Mouse (Mus musculus): ENCODE data around the gene Fbxw10.

Fbxw10 gene

GRCm38 (mm10) chr11:62903871-62904495 lies 57.1 kb downstream of the Fbxw10 start:
- intact Hi-C loops (cut with DNase I): no loop called here

GRCm38 (mm10) chr11:62909720-62910306 lies 62.9 kb downstream of the Fbxw10 start:
- intact Hi-C loops (cut with DNase I): no loop called here

- intact Hi-C loops (cut with DNase I): no loop called here
These were observed 64.5 kb downstream of the Fbxw10 start for GRCm38 (mm10) chr11:62911362-62911761.

DNA sequence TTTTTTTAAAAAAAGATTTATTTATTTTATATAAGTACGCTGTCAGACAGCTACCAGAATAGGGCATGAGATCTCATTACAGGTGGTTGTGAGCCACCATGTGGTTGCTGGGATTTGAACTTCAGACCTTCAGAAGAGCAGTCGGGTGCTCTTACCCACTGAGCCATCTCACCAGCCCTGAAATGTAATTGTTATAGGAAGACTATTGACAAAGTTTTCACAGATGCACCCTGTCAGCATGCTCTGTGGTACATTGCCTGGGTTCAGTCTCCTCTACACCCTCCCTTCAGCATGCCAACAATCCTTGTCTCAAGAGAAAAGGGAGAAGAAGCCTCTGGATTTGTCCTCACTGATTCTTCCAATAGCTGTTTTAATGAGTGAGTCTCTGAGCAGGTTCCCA lies 66.3 kb downstream of the Fbxw10 start:
- intact Hi-C loops (cut with DNase I): no loop called here

DNA sequence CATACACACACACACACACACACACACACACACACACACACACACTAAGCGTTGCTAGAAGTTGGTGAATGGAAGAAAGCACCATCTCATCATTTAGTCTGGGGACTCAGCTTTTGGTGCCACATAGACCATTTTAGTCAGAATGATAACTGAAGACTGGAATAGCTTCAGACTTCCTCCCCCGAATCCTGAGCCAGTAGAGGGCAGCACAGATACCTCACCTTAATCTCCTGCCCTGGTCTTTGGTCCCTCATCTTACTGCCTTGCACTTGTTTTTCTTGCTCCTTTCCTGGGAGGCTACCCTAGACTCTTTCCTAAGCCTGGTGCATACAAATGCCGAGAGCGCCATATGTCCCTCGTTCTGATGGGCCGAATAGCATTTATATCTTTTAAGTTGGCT lies 67.7 kb downstream of the Fbxw10 start:
- intact Hi-C loops (cut with DNase I): no loop called here

DNA sequence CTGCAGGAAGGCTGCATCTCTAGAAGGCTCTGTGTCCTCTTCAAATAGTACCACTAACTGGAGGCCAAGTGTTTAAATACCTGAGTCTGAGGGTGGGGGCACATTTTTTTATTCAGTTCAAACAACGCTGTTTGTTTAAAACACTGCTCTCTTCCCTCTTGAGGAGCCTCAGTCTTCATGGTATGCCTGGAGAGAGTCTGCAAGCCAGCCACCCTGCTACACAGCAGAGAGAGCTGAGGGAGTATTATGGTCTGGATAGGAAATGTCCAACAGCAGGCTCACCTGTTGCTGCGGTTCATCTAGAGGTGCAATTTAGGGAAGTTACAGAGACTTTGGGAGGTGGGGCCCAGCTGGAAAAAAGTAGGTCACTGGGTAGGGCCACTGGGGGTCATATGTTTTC lies 68.6 kb downstream of the Fbxw10 start:
- intact Hi-C loops (cut with DNase I): no loop called here

DNA sequence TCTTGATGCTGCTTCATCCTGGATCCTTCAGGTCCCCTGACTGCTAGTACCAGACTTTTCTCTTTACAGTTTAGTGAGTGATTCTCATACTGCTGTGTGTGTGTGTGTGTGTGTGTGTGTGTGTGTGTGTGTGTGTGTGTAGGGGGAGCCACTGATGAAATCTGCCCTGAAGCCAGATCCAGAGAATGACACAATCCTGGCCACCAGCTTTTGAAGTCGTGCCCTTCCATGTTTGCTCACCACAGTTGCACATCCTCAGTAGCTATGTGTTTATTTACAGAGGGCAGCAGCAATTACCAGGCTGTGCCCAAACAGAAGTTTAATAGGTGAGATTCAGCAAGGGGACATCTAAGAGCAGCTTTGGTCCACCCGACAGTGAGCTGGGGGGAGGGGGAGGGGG lies 69.9 kb downstream of the Fbxw10 start:
- intact Hi-C loops (cut with DNase I): no loop called here

GRCm38 (mm10) chr11:62919946-62920742 lies 73.3 kb downstream of the Fbxw10 start:
- intact Hi-C loops (cut with DNase I): loop anchor here (2.0 to 5.0 kb wide), 2 partner anchors 215 to 247 kb away; no protein-coding TSS in a partner anchor

- intact Hi-C loops (cut with DNase I): loop anchor here (2.0 to 5.0 kb wide), 2 partner anchors 214 to 247 kb away; no protein-coding TSS in a partner anchor
These were observed 73.8 kb downstream of the Fbxw10 start for GRCm38 (mm10) chr11:62920743-62921050.

DNA sequence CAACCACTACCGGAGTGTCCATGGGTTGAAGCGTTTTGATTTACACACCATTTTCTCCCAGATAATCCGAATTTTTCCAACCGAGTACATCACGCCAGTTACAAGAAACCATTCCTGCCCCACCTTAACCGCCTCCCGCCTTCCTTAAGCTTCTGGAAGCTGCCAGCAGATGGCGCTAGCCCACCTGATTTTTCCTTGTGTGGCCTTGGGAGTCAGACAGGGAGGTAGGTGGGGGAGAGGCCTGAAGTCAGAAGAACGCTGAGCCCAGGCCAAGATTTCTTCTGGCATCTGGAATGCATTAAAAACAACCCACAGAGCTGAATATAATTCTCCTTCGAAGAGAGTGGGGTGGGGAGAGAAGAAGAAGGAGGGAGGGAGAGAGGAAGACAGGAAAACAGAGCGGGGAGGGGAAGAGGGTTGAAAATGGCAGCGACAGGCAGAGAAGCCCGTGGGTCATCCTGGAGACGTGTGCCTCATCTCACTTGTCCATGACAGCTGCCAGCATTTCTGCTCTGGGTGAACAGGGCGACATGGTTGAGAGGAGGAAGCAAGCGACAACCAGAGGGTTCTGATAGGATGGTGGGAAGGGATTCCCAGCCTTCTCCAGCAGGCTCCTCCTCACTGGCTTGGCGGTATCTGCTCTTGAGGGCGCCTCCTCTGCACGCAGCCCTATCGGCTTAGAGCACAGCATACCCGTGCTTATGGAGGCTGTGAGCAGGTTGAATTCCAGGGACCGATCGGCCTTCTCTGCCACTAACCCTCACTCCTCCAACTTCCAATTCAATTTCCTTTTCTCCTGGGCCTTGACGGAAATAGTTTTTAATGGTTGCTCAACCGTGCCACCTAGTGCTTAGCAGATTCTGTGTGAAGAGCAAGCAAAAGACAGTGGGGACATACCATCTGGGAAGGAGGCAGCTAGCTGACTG lies 74.4 kb downstream of the Fbxw10 start:
- intact Hi-C loops (cut with DNase I): loop anchor here (2.0 to 5.0 kb wide), 2 partner anchors 213 to 246 kb away; no protein-coding TSS in a partner anchor

DNA sequence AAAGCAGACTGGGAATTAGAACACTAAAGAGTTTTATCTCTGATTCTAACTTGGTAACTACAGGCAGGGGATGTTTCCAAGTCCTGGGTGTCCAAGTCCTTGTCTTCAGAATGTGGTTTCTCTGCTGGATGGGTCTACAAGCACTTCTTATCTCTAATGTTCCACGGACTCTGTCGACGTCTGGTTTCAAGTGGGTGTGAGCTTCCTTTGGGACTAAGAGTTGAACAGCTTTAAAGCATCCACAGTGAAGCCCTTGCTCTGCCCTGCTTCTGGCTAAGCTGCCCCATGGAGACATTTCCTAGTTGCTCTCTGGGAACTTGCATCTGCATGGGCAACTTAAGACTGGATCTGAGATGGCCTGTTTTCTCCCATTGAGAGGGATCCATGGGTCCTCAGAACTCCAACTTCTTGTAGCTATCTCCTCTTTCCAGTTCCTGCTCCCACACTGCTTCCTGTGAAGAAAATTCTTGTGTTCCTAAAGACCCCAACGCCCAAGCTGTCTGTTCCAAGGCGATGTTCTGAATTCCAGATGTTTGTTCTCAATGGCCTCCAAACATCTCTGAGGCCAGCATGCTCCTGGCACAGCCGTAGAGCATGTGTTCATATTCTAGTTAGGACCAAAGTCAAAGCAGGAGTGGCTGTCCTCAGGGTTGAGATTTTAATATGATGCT lies 77.4 kb downstream of the Fbxw10 start:
- intact Hi-C loops (cut with DNase I): loop anchor here (5.0 kb wide), 1 partner anchor 243 kb away; no protein-coding TSS in a partner anchor
